Mouse (Mus musculus) hindlimb bud, embryonic 11.5 days (tissue): ENCODE measurements around the gene Gpr62.

ENCODE experiments used
- DNase-seq: peaks from one replicate; pipeline ENCODE4 v3.0.0-alpha.2; 2012; ENCODE audit warnings: low read depth, low spot score; ENCODE audit errors: extremely low spot score

Gpr62 gene

GRCm38 (mm10) chr9:106456325-106457162 is 9.2 kb downstream of the Gpr62 start:
- no peak for DNase-seq

DNA sequence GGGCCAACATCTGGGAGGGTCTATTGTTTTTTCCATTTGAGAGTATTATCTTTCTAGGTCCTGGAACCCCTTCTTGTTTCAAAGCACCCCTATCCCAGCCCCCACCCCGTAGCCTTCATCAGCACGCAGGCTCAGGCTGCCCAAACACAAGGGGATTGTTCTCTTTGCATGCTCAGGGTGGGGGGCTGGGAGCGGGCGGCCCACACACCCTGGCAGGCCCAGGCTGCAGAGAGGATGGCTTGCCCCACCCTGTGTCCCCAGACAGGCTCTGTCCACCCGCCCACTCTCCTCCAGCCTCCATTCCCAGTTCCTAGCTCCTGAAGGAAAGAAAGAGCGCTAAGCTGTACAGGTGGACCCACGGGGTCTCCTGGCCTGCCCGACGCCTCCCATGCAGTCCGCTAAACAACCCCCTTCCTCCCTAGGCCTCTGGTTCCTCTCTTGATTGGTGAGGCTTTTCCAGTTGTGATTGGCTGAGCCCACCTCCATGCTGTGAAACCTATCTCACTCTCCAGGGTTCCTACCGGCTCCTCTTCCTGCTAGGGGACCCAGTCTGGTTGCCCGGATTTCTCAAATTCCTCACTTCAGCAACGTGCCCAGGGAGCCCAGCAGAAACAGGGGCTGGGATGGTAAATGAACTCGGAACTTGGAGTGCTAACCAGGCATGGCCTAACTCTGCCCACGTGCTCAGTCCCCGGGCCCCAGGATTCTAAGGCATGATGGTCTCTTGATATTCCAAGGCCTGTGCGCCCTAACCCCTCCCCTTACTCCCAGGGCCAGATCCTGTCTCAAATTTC is 10.7 kb downstream of the Gpr62 start:
- DNase-seq: no peak

DNA sequence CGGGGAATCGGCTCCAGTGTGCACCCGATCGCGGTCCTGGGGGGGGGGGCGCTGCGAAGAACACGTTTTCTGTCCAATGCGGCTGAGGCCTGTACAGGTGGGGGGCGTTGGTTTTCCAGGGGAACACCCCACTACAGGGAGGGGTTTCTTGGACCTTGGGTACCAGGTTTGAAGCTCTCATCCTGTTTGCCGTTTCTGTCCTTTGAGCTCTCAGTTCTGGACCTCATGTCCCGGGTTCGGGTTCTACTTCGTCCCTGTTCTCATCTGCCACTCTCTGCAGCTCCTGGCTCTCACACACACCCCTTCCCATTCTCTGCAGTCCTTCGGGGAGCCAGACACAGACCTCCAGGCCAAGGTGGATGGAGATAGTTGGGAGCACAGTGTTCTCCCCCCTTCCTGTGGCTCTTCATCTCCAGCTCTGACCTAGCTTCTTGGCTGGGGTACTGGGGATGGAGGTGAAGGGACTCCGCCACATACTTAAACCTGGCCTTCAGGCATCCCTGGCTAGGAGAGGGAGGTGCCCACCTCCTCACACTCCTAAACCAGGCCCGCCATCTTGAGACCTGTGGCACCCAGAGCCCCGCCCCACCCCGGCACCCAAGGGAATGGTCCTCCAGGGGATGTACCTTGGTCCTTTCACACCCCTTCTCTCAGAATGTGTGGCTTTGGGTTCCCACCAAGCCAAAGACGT is 11.5 kb downstream of the Gpr62 start:
- DNase-seq: no peak

- no peak for DNase-seq
Observed at GRCm38 (mm10) chr9:106453271-106454070, 12.3 kb downstream of the Gpr62 start, which contains the start of gene Pcbp4. Gene Pcbp4, plus strand, starts transcription at chr9:106453291.

- DNase-seq: no peak
Observed at GRCm38 (mm10) chr9:106452821-106453220, 12.9 kb downstream of the Gpr62 start.

DNA sequence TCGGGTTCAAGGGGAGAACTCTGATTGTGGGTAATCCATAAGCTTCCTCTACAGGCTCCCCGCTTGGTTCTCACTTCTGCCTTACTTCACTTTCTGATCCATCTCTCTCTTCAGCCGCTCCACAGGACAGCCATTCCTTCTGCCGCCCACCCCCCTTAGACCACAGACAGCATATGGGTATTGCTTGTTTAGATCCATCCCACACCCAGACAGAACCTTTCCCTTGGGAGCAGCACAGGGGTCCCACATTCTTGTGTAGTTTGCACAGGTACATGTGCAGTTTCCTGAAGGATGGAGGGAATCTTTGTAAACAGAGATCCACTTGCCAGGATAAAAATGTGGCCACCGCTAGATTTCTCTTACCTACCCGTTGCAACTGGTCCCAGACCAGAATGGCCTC is 13.4 kb downstream of the Gpr62 start:
- DNase-seq: no peak

- no peak for DNase-seq
Observed at GRCm38 (mm10) chr9:106451899-106452298, 13.8 kb downstream of the Gpr62 start.

- no peak for DNase-seq
Observed at GRCm38 (mm10) chr9:106451298-106451697, 14.4 kb downstream of the Gpr62 start.

DNA sequence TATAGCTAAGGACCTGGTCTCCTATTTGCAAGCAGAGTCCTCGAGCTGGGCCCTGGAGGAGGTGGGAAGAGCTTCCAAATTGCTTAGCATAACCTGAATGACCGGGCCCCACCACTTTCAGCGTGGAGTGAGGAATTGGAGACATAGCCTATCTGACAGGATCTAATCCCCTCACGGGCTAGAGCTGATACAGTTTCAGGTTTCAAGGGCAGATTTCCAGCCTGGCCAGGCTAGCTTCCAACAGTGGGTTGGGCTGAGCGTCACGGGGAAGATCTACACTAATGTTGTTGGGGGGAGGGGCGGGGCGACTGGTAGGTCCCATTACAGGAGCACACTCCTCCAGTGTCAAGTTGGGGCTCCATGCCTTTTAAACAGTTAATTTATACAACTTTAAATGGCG is 15.1 kb downstream of the Gpr62 start:
- DNase-seq: no peak

GRCm38 (mm10) chr9:106449947-106450346 is 15.8 kb downstream of the Gpr62 start:
- no peak for DNase-seq

- no peak for DNase-seq
Observed at GRCm38 (mm10) chr9:106448498-106449031, 17.2 kb downstream of the Gpr62 start.

DNA sequence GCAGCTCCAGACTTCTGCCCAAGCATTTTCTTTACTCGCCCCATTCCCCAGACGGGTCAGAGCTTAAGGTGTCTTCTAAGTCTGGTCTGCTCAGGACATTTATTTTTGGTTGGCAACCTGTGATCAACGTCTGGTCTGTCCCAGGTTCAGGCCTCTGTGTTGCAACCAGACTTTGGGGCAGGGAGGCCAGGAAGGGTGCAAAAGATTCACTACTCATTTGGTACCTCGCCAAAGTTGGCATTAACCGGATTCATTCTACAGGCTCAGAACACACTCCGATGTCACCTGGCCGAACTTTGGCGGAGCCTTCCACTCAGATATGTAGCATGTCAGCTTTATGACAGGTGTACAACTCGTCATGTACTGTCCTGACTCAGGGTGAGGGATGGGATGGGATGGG is 17.8 kb downstream of the Gpr62 start:
- DNase-seq: no peak

DNA sequence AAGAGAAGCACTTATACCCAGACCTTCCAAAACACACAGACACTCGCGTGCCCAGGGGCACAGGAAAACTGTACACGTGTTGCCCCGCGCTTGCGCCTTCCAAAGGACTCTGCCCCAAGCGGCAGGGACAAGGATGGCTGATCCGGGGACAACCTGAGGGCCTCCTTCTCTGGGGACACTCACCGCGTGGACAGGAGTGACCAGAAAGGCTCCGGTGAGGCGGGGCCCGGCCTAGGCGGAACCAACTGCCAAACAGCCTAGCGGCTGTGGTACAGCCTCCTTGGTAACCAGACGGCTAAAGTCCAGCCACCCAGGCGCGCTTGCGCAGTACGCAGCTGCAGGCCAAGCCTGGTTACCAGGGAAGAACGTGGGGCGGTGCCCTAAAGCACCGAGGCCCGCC is 18.4 kb downstream of the Gpr62 start, which contains the start of the genes Abhd14b and Abhd14a:
Abhd14b (plus strand) TSS at position 112 of the 400 bp plus-strand sequence.
Abhd14a (minus strand) TSS at position 331 of the 400 bp plus-strand sequence.
- peak; percentile 88 for DNase-seq

DNA sequence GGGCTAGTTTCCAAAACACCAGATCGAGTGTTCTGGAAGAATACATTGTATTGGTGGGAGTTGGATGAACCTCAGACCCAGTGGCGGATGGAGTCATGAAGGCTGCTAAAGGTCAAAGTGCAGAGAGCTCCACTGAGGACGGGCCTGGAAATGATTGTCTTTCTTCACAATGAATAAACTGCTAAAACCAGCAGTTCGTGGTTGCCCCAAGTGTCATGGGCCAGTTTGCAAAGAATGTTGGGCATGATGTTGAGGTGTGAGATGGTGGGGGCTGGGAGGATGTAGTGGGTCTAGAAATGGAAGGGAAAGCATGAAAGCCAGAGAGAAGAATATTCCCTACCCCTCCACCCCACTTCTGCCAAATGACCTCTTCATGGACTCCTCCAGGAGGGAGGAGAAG is 20.9 kb downstream of the Gpr62 start:
- no peak for DNase-seq

DNA sequence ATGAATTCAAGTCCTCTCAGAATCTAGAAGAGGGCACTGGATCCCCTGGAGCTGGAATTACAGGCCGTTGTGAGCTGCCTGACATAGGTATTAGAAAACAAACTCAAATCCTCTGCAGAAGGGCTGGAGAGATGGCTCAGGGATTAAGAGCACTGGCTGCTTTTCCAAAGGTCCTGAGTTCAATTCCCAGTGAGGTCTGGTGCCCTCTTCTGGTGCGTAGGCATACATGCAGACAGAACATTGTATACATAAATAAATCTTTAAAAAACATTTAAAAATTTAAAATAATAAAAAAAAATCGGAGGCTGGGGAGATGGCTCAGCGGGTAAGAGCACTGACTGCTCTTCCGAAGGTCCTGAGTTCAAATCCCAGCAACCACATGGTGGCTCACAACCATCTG is 23.1 kb downstream of the Gpr62 start:
- no peak for DNase-seq

- no peak for DNase-seq
Observed at GRCm38 (mm10) chr9:106436566-106436965, 29.2 kb downstream of the Gpr62 start.

- DNase-seq: no peak
Observed at GRCm38 (mm10) chr9:106433389-106433788, 32.3 kb downstream of the Gpr62 start.

DNA sequence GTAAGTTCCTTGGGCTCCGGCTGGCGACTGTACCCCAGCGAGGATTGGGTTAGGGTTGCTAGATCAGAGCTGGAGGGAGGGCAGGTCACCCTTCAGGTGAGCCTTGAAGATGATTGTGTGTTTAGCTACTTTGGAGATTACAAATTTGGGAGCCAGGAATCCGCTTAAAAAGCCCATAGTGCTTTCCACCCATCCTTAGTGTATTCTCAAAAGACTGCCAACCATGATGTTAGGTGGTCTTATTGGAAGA is 35.8 kb downstream of the Gpr62 start:
- DNase-seq: no peak

DNA sequence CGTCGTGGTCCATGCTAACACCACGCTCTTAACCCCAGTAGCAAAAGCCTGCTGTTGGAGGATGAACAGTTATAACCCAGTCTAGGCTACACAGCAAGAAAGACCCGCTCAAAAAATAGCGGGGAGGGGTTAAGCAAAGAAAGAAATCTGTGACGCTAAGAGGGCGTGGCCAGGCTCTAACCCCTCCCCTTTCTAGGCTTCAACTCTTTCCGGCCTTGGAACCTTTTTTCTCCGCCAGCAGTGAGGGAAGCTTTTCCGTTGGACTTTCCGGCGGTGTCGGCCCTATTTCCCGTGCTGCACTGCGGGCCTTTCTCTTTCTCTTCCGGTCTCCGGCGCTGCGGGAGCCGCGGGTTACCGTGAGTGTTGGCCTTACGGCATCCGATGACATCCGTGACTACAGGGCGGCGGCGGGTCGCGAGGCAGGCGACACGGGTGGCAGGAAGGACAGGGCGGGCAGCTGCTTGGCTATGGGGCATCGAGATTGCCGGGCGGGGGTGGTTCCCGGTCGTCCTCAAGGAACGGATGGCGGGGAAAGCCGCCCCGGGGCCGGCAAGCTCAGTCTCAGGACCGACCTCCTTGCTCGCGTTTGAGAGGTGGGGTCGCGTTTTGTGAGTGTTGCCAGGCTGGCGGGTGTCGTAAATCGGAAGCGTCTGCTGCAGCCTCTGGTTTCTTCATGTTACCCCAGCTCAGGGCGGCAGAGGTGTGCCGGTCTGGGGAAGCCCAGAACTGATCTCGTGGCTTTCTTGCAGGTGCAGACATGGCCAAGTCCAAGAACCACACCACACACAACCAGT is 36.3 kb downstream of the Gpr62 start, which contains the start of gene Rpl29:
Rpl29 (plus strand) TSS at position 234 of the 794 bp plus-strand sequence.
- DNase-seq: peak; percentile 95
